Mouse (Mus musculus): ENCODE data around the gene Tmem115. TPM values are rescaled to one million over a fixed set of nuclear protein-coding genes. Genes with fewer than 3 reads are reported as not detected.

Gene Tmem115
- polyA plus RNA-seq, 1 experiment from 2014 or later = 48.1 TPM

GRCm38 (mm10) chr9:107504662-107505537 is 28.8 kb upstream of the Tmem115 start:
- Histone ChIP-seq H3K4me1 (peaks cover 58% of the 10 kb centered on the region), H3K9ac (no peak overlapping the region)
- 55% methylated on average over 19 of the region's 19 CpGs for WGBS

GRCm38 (mm10) chr9:107508266-107508665 is 25.5 kb upstream of the Tmem115 start:
- Histone ChIP-seq H3K27ac (peak overlapping the region; percentile 57; the same call in 1 of the 2 replicates), H3K9ac (no peak overlapping the region; the same call in 1 of the 2 replicates), H3K27me3 (peaks cover 5% of the 10 kb centered on the region; the same call in 1 of the 2 replicates), H3K9me3 (replicated peaks) (no peaks in the 10 kb centered on the region), H3K4me1 (peaks cover 87% of the 10 kb centered on the region), H3K4me3 (no peak overlapping the region), H3K4me2 (replicated peaks) (no peak overlapping the region), H3K36me3 (no peaks in the 10 kb centered on the region)
- WGBS = 47% methylated on average over 10 of the region's 10 CpGs
- ATAC-seq (ENCODE audit: low FRiP score) = no peak

More at GRCm38 (mm10) chr9:107504662-107505537, 28.8 kb upstream of the Tmem115 start:
- H3K4me2 ChIP-seq (replicated peaks) = no peak overlapping the region
- H3K4me3 ChIP-seq = no peak overlapping the region
- peaks cover 5% of the 10 kb centered on the region; the same call in 1 of the 2 replicates for H3K27me3 ChIP-seq
- H3K9me3 ChIP-seq (replicated peaks) = no peaks in the 10 kb centered on the region
- H3K36me3 ChIP-seq = no peaks in the 10 kb centered on the region
- ATAC-seq (ENCODE audit: low FRiP score) = peak; percentile 57; the same call in 1 of the 2 replicates
- H3K27ac ChIP-seq = peak overlapping the region; percentile 70

GRCm38 (mm10) chr9:107510384-107511100 is 23.2 kb upstream of the Tmem115 start:
- H3K4me1 ChIP-seq = peaks cover 78% of the 10 kb centered on the region

DNA sequence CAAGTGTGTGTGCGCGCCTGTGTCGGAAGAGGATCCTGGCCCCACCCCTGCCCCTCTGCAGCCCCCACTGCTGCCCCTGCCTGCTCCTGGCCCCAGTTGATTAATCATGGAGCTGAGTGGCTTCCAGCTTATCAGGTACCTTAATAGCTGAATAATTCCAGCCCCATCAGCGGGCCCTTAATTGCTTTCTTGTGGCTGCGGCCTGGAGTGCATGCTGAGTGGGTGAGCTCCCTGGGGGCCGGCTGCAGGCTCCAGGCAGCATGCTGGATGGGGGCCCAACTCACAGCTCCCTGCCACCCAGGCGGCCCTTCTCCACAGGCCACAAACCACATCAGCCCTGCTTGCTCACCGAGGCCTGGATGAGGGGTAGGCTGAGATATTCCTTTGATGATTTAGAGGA is 22.3 kb upstream of the Tmem115 start:
- no peaks in the 10 kb centered on the region for H3K9me3 ChIP-seq (replicated peaks)
- no peak overlapping the region for H3K4me3 ChIP-seq
- H3K9ac ChIP-seq = no peak overlapping the region
- H3K27me3 ChIP-seq = peaks cover 5% of the 10 kb centered on the region; the same call in 1 of the 2 replicates
- peaks cover 77% of the 10 kb centered on the region for H3K4me1 ChIP-seq
- WGBS = 52% methylated on average over 8 of the region's 8 CpGs
- no peaks in the 10 kb centered on the region for H3K36me3 ChIP-seq
- peak; percentile 41; the same call in 1 of the 2 replicates for ATAC-seq (ENCODE audit: low FRiP score)
- peak overlapping the region; percentile 87 for H3K27ac ChIP-seq
- no peak overlapping the region for H3K4me2 ChIP-seq (replicated peaks)

More at GRCm38 (mm10) chr9:107510384-107511100, 23.2 kb upstream of the Tmem115 start:
- Histone ChIP-seq H3K4me2 (replicated peaks) (no peak overlapping the region), H3K9ac (no peak overlapping the region), H3K27ac (peak overlapping the region; percentile 87), H3K4me3 (no peak overlapping the region), H3K36me3 (no peaks in the 10 kb centered on the region), H3K27me3 (peaks cover 5% of the 10 kb centered on the region; the same call in 1 of the 2 replicates), H3K9me3 (replicated peaks) (no peaks in the 10 kb centered on the region)
- no peak for ATAC-seq (ENCODE audit: low FRiP score)
- WGBS = 84% methylated on average over 14 of the region's 14 CpGs

DNA sequence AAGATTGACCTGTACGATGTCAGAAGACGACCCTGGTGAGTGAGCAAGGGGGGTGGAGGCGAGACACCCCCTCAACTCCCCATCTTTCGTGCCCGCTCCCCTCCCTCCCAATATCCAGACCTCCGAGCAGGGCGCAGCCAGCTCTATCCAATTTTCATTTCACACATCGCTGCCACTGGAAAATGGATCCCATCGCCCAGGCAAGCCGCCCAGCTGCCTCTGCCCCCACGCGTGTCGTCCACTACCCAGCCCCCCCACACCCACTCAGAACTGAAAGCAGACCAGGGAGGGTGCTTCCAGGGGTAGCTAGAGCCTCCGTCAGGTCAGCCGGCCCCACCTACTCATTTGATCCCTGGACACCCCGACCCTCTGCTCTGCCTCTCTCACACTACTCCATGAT is 21.4 kb upstream of the Tmem115 start:
- H3K27ac ChIP-seq = peak overlapping the region; percentile 87
- peak; percentile 1; the same call in 1 of the 2 replicates for ATAC-seq (ENCODE audit: low FRiP score)
- no peak overlapping the region for H3K4me3 ChIP-seq
- H3K4me1 ChIP-seq = peaks cover 70% of the 10 kb centered on the region
- no peak overlapping the region for H3K4me2 ChIP-seq (replicated peaks)
- H3K36me3 ChIP-seq = no peaks in the 10 kb centered on the region
- H3K9me3 ChIP-seq (replicated peaks) = no peaks in the 10 kb centered on the region
- no peaks in the 10 kb centered on the region for H3K27me3 ChIP-seq
- peak overlapping the region; percentile 38; the same call in 1 of the 2 replicates for H3K9ac ChIP-seq
- 47% methylated on average over 16 of the region's 16 CpGs for WGBS

- Histone ChIP-seq H3K9ac (0 out of 2 replicates have a peak overlapping the region, but pooled peaks have one; percentile 1), H3K36me3 (no peaks in the 10 kb centered on the region), H3K27ac (peak overlapping the region; percentile 87), H3K4me2 (replicated peaks) (no peak overlapping the region), H3K4me3 (no peak overlapping the region), H3K4me1 (peaks cover 49% of the 10 kb centered on the region), H3K27me3 (no peaks in the 10 kb centered on the region), H3K9me3 (replicated peaks) (no peaks in the 10 kb centered on the region)
- 21% methylated on average over 14 of the region's 14 CpGs for WGBS
- peak; percentile 27; the same call in 1 of the 2 replicates for ATAC-seq (ENCODE audit: low FRiP score)
Measured at GRCm38 (mm10) chr9:107514303-107514955, 19.3 kb upstream of the Tmem115 start.

GRCm38 (mm10) chr9:107520331-107520730 is 13.4 kb upstream of the Tmem115 start:
- Histone ChIP-seq H3K4me2 (replicated peaks) (no peak overlapping the region), H3K9me3 (replicated peaks) (no peaks in the 10 kb centered on the region), H3K36me3 (no peaks in the 10 kb centered on the region), H3K9ac (no peak overlapping the region), H3K27me3 (peaks cover 21% of the 10 kb centered on the region), H3K4me3 (no peak overlapping the region), H3K4me1 (peaks cover 20% of the 10 kb centered on the region), H3K27ac (peak overlapping the region; percentile 26; the same call in 1 of the 2 replicates)
- 0 out of 2 replicates have a peak, but pooled peaks have one; percentile 18 for ATAC-seq (ENCODE audit: low FRiP score)
- WGBS = 45% methylated on average over 6 of the region's 6 CpGs

DNA sequence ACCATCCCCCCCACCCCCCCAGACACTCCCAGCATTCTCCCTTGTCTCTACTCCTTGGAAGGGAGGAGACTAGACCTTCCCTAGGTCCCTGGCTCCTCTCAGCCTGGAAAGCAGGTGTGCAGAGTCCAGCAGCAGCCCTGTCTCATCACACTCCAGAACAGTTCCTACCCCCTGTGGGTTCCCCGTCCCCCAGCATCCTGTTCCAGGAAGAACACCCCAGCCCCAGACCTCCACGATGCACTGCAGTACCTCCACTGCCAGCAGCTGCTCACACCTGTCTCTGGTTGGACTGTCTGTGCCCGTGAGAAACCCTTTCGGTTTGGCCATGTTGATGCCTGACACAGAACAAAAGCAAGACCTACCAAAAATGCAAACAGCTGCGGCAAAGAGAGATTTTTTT is 12.6 kb upstream of the Tmem115 start:
- no peak for ATAC-seq (ENCODE audit: low FRiP score)
- no peak overlapping the region for H3K4me2 ChIP-seq (replicated peaks)
- H3K27ac ChIP-seq = peak overlapping the region; percentile 26; the same call in 1 of the 2 replicates
- H3K4me1 ChIP-seq = peaks cover 20% of the 10 kb centered on the region
- peaks cover 29% of the 10 kb centered on the region for H3K27me3 ChIP-seq
- no peaks in the 10 kb centered on the region for H3K36me3 ChIP-seq
- no peaks in the 10 kb centered on the region for H3K9me3 ChIP-seq (replicated peaks)
- H3K9ac ChIP-seq = peak overlapping the region; percentile 32; the same call in 1 of the 2 replicates
- 72% methylated on average over 5 of the region's 5 CpGs for WGBS
- H3K4me3 ChIP-seq = no peak overlapping the region

GRCm38 (mm10) chr9:107521711-107522399 is 11.9 kb upstream of the Tmem115 start:
- WGBS = 23% methylated on average over 25 of the region's 25 CpGs
- Histone ChIP-seq H3K9me3 (replicated peaks) (no peaks in the 10 kb centered on the region), H3K36me3 (no peaks in the 10 kb centered on the region), H3K4me3 (no peak overlapping the region), H3K9ac (peak overlapping the region; percentile 41), H3K4me1 (peaks cover 27% of the 10 kb centered on the region), H3K27ac (peak overlapping the region; percentile 40; the same call in 1 of the 2 replicates), H3K4me2 (replicated peaks) (peak overlapping the region; percentile 39), H3K27me3 (peaks cover 36% of the 10 kb centered on the region)
- peak; percentile 49 for ATAC-seq (ENCODE audit: low FRiP score)

GRCm38 (mm10) chr9:107522400-107522711 is 11.4 kb upstream of the Tmem115 start:
- Histone ChIP-seq H3K27me3 (peaks cover 41% of the 10 kb centered on the region), H3K4me2 (replicated peaks) (peak overlapping the region; percentile 39), H3K27ac (peak overlapping the region; percentile 40; the same call in 1 of the 2 replicates), H3K4me3 (no peak overlapping the region), H3K9ac (peak overlapping the region; percentile 41; the same call in 1 of the 2 replicates), H3K4me1 (peaks cover 32% of the 10 kb centered on the region), H3K9me3 (replicated peaks) (no peaks in the 10 kb centered on the region), H3K36me3 (no peaks in the 10 kb centered on the region)
- WGBS = 37% methylated on average over 2 of the region's 2 CpGs
- ATAC-seq (ENCODE audit: low FRiP score) = peak; percentile 5; the same call in 1 of the 2 replicates

All from hindbrain, embryonic 12.5 days (tissue).